Mouse (Mus musculus) liver, embryonic 13.5 days (tissue): Measurements from ENCODE around the gene Foxp1. TPM values are rescaled to one million over a fixed set of nuclear protein-coding genes. Genes with fewer than 3 reads are reported as not detected.

Experiments
- ATAC-seq: fragments of 200-750 bp; cut with Nextera tagmentation; 2 replicates; pipeline ENCODE4 v1.8.0; 2017; ENCODE audit warnings: low read depth, mild to moderate bottlenecking, moderate number of reproducible peaks, moderate library complexity
- DNase-seq: peaks from one replicate; pipeline ENCODE4 v3.0.0; 2022
- H3K27ac ChIP-seq: fragments of 300-500 bp; sonication (generic); 2 replicates; pipeline ENCODE4 v1.5.1; 2015; ENCODE audit warnings: moderate library complexity, mild to moderate bottlenecking, inconsistent platforms
- H3K27me3 ChIP-seq: fragments of 300-500 bp; sonication (generic); 2 replicates; pipeline ENCODE4 v1.6.1; 2015; ENCODE audit warnings: mild to moderate bottlenecking, inconsistent platforms
- H3K36me3 ChIP-seq: fragments of 300-500 bp; sonication (generic); 2 replicates; pipeline ENCODE4 v1.6.1; 2015; ENCODE audit warnings: mild to moderate bottlenecking, inconsistent platforms
- H3K4me1 ChIP-seq: fragments of 300-500 bp; sonication (generic); replicated peaks from 2 replicates; pipeline ENCODE4 v1.6.1; 2015; ENCODE audit warnings: inconsistent platforms
- H3K4me2 ChIP-seq: fragments of 300-500 bp; sonication (generic); 2 replicates; pipeline ENCODE4 v1.6.1; 2015; ENCODE audit warnings: inconsistent platforms, mild to moderate bottlenecking, moderate library complexity
- H3K4me3 ChIP-seq: fragments of 300-500 bp; sonication (generic); replicated peaks from 2 replicates; pipeline ENCODE4 v1.5.1; 2015; ENCODE audit warnings: mild to moderate bottlenecking, inconsistent platforms
- H3K9ac ChIP-seq: fragments of 300-500 bp; sonication (generic); 2 replicates; pipeline ENCODE4 v1.6.1; 2015; ENCODE audit warnings: mild to moderate bottlenecking, inconsistent platforms
- H3K9me3 ChIP-seq: fragments of 300-500 bp; sonication (generic); replicated peaks from 2 replicates; pipeline ENCODE4 v1.6.1; 2016; ENCODE audit warnings: inconsistent platforms
- WGBS: fragments of 180-500 bp; shearing (Covaris S2); methylation state at CpG from one replicate; pipeline ENCODE4 v1.1.7; 2015; ENCODE audit not compliant: insufficient replicate concordance; 5-methylcytosine and 5-hydroxymethylcytosine counted together
- polyA plus RNA-seq: library from polyadenylated mRNA; unstranded; fragments of >200 nt; fragmentation: Nextera tagmentation; extraction: Ambion mirVana; gene quantifications from 2 replicates; pipeline ENCODE4 v1.2.1, GENCODE M21; 2015

Gene Foxp1
- polyA plus RNA-seq, 1 experiment from 2014 or later = 14.2 TPM

DNA sequence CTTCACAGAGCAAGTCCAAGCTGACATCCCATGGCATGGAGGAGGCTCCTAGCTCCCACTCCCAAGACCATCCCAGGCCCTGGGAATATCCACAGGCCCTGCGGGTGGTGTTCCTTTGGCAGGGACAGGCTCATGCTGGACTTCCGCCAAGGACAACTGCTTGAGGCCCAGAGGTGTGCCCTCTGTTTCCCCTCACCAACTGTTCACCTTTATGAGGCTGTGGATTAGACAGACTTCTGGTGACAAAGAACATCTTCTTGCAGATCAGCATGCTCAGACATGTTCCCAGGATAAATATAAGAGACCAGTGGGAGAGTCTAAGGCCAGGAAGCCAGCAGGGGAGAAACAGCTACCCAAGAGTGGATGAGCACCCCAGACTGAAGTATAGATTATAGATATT, 152.6 kb downstream of the Foxp1 start:
- DNase-seq (no peak), ATAC-seq (no peak)
- H3K36me3 ChIP-seq = no peaks in the 10 kb centered on the region
- no peak overlapping the region for H3K4me2 ChIP-seq
- WGBS = 81% methylated on average over 2 of the region's 2 CpGs
- H3K9ac ChIP-seq = no peak overlapping the region
- H3K9me3 ChIP-seq = no peaks in the 10 kb centered on the region
- H3K4me1 ChIP-seq = peaks cover 18% of the 10 kb centered on the region
- no peaks in the 10 kb centered on the region for H3K27me3 ChIP-seq
- H3K27ac ChIP-seq = no peak overlapping the region
- no peak overlapping the region for H3K4me3 ChIP-seq

- H3K9me3 ChIP-seq = no peaks in the 10 kb centered on the region
- DNase-seq (no peak), ATAC-seq (no peak)
- H3K27ac ChIP-seq = no peak overlapping the region
- no peaks in the 10 kb centered on the region for H3K36me3 ChIP-seq
- H3K4me1 ChIP-seq = peaks cover 11% of the 10 kb centered on the region
- WGBS = 67% methylated on average over 3 of the region's 3 CpGs
- H3K4me3 ChIP-seq = no peak overlapping the region
- no peak overlapping the region for H3K9ac ChIP-seq
- H3K27me3 ChIP-seq = no peaks in the 10 kb centered on the region
- H3K4me2 ChIP-seq = no peak overlapping the region
Observed at GRCm38 (mm10) chr6:99369156-99369555, 153.4 kb downstream of the Foxp1 start.

DNA sequence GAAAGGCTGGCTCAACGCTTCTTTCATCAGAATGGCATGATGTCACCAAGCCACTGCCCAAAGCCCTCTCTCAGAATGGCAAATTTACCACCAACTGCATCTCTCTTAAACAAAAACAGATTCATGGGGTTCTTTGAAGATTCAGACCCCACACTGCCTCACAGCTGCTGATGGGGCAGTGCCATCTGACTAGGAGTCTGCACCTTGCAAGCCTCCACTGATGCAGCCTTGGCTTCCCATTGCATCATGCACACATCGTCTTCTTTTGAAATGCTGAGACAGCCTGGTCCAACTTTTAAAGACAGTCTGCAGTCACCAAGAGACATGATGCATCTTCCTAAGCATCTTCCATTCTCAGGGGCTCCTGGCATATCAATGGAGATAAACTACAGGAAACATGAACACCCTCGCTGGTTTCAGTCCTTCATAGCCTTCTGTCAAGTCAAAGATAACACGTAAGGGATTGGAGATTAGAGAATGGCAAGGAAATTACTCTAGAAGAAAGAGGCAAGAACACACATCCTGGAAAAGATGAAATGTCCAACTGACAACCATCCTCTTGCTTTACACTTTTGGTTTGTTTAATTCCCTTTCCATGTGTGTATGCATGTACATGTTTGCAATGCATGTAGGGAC, 154.3 kb downstream of the Foxp1 start:
- H3K4me1 ChIP-seq = peaks cover 11% of the 10 kb centered on the region
- ATAC-seq (no peak), DNase-seq (no peak)
- H3K36me3 ChIP-seq = no peaks in the 10 kb centered on the region
- H3K9me3 ChIP-seq = no peaks in the 10 kb centered on the region
- no peak overlapping the region for H3K4me3 ChIP-seq
- 32% methylated on average over 4 of the region's 4 CpGs for WGBS
- H3K9ac ChIP-seq = no peak overlapping the region
- H3K27me3 ChIP-seq = no peaks in the 10 kb centered on the region
- no peak overlapping the region for H3K4me2 ChIP-seq
- H3K27ac ChIP-seq = no peak overlapping the region

GRCm38 (mm10) chr6:99364545-99364944, 158.0 kb downstream of the Foxp1 start:
- Histone ChIP-seq H3K27me3 (no peaks in the 10 kb centered on the region), H3K4me1 (peaks cover 23% of the 10 kb centered on the region), H3K4me2 (no peak overlapping the region), H3K9me3 (no peaks in the 10 kb centered on the region), H3K9ac (no peak overlapping the region), H3K36me3 (no peaks in the 10 kb centered on the region), H3K4me3 (no peak overlapping the region), H3K27ac (no peak overlapping the region)
- DNase-seq = no peak
- ATAC-seq = no peak
- 47% methylated on average over 6 of the region's 6 CpGs for WGBS

- 66% methylated on average over 4 of the region's 4 CpGs for WGBS
- no peak overlapping the region for H3K4me3 ChIP-seq
- DNase-seq = no peak
- H3K9ac ChIP-seq = no peak overlapping the region
- no peak overlapping the region for H3K4me2 ChIP-seq
- peak overlapping the region; percentile 14; the same call in 1 of the 2 replicates for H3K27ac ChIP-seq
- H3K36me3 ChIP-seq = no peaks in the 10 kb centered on the region
- H3K27me3 ChIP-seq = no peaks in the 10 kb centered on the region
- H3K4me1 ChIP-seq = peaks cover 21% of the 10 kb centered on the region
- no peaks in the 10 kb centered on the region for H3K9me3 ChIP-seq
- ATAC-seq = no peak
Observed at GRCm38 (mm10) chr6:99360581-99360980, 161.9 kb downstream of the Foxp1 start.

DNA sequence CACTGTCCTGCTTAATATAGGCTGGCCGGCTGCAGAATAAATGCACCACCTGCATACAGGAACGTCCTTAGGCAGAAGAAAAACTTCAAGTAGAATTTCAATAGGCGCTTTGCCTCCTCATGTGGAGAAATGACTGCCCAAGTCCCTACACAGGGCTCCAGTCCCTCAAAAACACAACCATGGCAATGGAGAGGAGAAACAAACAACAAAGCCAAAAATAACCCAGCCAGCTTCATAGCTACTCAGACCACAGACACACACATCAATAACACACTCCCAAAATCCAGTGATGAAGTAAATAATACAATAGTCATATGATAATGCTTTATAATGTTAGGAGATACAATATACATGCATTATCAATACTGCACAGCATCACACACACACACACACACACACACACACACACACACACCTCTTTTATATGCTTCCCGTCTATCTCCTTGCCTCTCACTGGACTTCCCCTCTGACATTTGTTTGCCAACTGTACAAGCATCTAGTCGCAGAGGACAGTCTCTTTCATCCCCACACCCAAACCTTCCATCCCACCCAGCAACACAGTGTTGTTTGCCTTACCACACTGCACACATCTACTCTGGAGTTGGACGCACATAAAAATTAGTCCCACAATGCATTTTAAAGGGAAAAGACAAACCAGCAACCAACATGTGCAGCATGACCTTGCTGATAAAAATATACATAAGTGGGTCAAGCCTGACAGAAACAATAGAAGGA, 162.6 kb downstream of the Foxp1 start:
- Histone ChIP-seq H3K36me3 (no peaks in the 10 kb centered on the region), H3K9ac (no peak overlapping the region), H3K4me1 (peaks cover 21% of the 10 kb centered on the region), H3K27me3 (no peaks in the 10 kb centered on the region), H3K4me2 (no peak overlapping the region), H3K4me3 (no peak overlapping the region), H3K9me3 (no peaks in the 10 kb centered on the region), H3K27ac (no peak overlapping the region)
- ATAC-seq = no peak; the same call in 1 of the 2 replicates
- 59% methylated on average over 6 of the region's 6 CpGs for WGBS
- DNase-seq = no peak

DNA sequence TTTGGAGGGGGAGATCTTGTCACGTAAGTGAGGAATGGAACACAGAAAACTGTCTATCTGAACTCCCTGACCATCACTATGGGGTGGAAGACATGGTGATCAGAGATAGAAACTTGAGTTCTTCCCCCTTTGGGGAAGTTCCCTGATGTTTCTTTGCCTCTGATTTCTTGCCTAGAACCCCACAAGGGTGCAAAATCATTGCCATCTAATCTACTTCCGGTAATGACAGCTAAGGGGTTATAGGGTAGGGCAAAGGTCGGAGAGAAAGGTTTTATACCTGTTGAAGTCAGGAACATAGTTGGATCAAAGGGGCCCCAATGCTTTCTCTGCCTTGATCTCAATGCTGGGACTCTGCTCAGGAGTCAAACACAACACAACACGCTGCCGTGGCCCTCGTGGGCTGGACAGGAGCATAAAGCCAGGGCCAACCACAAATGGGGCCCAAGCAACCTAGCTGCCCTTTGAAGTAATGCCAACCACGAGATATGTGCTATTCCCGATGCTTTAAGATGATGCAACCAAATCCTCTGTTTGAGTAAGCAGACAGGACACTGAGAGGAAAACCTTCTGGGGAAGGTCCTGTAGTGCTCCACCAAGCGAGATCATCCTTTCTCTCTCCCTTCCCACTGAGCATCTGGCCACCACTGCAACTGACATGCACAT, 163.4 kb downstream of the Foxp1 start:
- 47% methylated on average over 9 of the region's 9 CpGs for WGBS
- Histone ChIP-seq H3K4me1 (peaks cover 21% of the 10 kb centered on the region), H3K36me3 (no peaks in the 10 kb centered on the region), H3K9ac (no peak overlapping the region), H3K27me3 (no peaks in the 10 kb centered on the region), H3K4me3 (no peak overlapping the region), H3K9me3 (no peaks in the 10 kb centered on the region), H3K4me2 (no peak overlapping the region), H3K27ac (no peak overlapping the region)
- DNase-seq (no peak), ATAC-seq (no peak)

- Histone ChIP-seq H3K27ac (no peak overlapping the region), H3K9ac (no peak overlapping the region), H3K4me1 (peaks cover 21% of the 10 kb centered on the region), H3K4me3 (no peak overlapping the region), H3K27me3 (no peaks in the 10 kb centered on the region), H3K36me3 (no peaks in the 10 kb centered on the region), H3K4me2 (no peak overlapping the region), H3K9me3 (no peaks in the 10 kb centered on the region)
- WGBS = 49% methylated on average over 2 of the region's 2 CpGs
- DNase-seq (no peak), ATAC-seq (no peak)
Observed at GRCm38 (mm10) chr6:99357931-99358330, 164.6 kb downstream of the Foxp1 start.

DNA sequence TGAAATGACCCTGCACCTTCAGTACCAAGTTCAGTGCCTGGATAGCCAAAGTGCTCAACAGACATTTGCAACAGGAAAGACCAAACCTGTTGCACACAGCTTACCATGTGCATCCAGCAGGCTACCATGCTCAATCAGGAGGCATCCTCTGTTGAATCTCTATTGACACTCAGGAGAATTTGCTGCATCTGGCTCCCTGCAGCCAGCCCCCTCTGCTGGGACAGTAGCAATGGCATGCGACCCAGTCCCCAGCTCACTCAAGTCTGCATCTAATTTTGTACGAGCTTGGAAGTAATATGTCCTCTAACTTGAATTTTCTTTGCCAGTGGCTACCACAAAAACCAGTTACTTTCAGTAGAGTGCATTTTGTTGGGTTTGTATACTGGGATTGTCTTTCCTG, 168.2 kb downstream of the Foxp1 start:
- Histone ChIP-seq H3K27me3 (no peaks in the 10 kb centered on the region), H3K9me3 (no peaks in the 10 kb centered on the region), H3K9ac (no peak overlapping the region), H3K36me3 (no peaks in the 10 kb centered on the region), H3K4me2 (no peak overlapping the region), H3K4me3 (no peak overlapping the region), H3K27ac (no peak overlapping the region), H3K4me1 (peaks cover 20% of the 10 kb centered on the region)
- DNase-seq (no peak), ATAC-seq (no peak)
- 62% methylated on average over 2 of the region's 2 CpGs for WGBS

- 55% methylated on average over 2 of the region's 2 CpGs for WGBS
- ATAC-seq (no peak), DNase-seq (no peak)
- peaks cover 13% of the 10 kb centered on the region for H3K4me1 ChIP-seq
- no peak overlapping the region for H3K27ac ChIP-seq
- no peak overlapping the region for H3K4me2 ChIP-seq
- H3K36me3 ChIP-seq = no peaks in the 10 kb centered on the region
- no peak overlapping the region for H3K9ac ChIP-seq
- H3K27me3 ChIP-seq = no peaks in the 10 kb centered on the region
- H3K9me3 ChIP-seq = no peaks in the 10 kb centered on the region
- H3K4me3 ChIP-seq = no peak overlapping the region
Observed at GRCm38 (mm10) chr6:99353441-99353840, 169.1 kb downstream of the Foxp1 start.

DNA sequence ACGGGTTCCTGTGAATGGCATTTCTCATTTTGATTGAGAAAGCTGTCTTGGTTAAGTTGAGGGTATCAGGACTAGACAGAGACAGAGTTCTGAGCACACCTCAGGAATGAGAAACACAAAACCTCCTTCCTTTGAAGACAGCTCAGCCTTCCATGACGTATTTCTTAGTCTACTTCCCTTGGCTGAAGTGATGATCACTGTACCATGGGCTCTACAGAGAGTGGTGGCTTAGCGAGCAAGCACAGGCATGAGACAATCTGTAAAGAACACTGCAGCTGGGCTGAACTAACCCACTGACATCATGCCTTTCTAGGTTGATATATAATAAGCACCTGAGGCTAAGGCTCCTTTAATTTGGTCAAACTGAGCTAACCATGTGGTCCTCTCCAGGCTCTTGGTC, 172.0 kb downstream of the Foxp1 start:
- H3K27ac ChIP-seq = no peak overlapping the region
- no peak overlapping the region for H3K4me3 ChIP-seq
- H3K4me1 ChIP-seq = peaks cover 13% of the 10 kb centered on the region
- no peak overlapping the region for H3K4me2 ChIP-seq
- no peaks in the 10 kb centered on the region for H3K36me3 ChIP-seq
- 44% methylated on average over 3 of the region's 3 CpGs for WGBS
- no peak for DNase-seq
- H3K27me3 ChIP-seq = no peaks in the 10 kb centered on the region
- ATAC-seq = peak; percentile 31; the same call in 1 of the 2 replicates
- no peak overlapping the region for H3K9ac ChIP-seq
- no peaks in the 10 kb centered on the region for H3K9me3 ChIP-seq
